Mouse (Mus musculus) embryonic facial prominence, embryonic 13.5 days (tissue): ENCODE results near the gene Gm10142. TPM values are rescaled to one million over a fixed set of nuclear protein-coding genes. Genes with fewer than 3 reads are reported as not detected.
A peak's percentile ranks its signal among the peaks of the same experiment; 100 is the strongest.
"Not testable (repeated sequence)": the region's sequence is repeated elsewhere in the genome, so short reads cannot be mapped to it uniquely, and the experiment has no call there.

Experiments used
- ATAC-seq: fragments of 200-750 bp; cut with Nextera tagmentation; 2 replicates; pipeline ENCODE4 v1.8.0; 2017; ENCODE audit warnings: low read depth; ENCODE audit not compliant: insufficient number of reproducible peaks, insufficient read depth, low FRiP score, low TSS enrichment
- H3K27ac ChIP-seq: fragments of 300-500 bp; sonication (generic); 2 replicates; pipeline ENCODE4 v1.5.1; 2015; ENCODE audit warnings: moderate library complexity, mild to moderate bottlenecking, inconsistent platforms
- H3K27me3 ChIP-seq: fragments of 300-500 bp; sonication (generic); 2 replicates; pipeline ENCODE4 v1.6.1; 2015; ENCODE audit warnings: mild to moderate bottlenecking, inconsistent platforms
- H3K36me3 ChIP-seq: fragments of 300-500 bp; sonication (generic); 2 replicates; pipeline ENCODE4 v1.6.1; 2015; ENCODE audit warnings: mild to moderate bottlenecking, inconsistent platforms
- H3K4me1 ChIP-seq: fragments of 300-500 bp; sonication (generic); 2 replicates; pipeline ENCODE4 v1.6.1; 2015; ENCODE audit warnings: inconsistent platforms
- H3K4me2 ChIP-seq: fragments of 300-500 bp; sonication (generic); 2 replicates; pipeline ENCODE4 v1.6.1; 2015; ENCODE audit warnings: moderate library complexity, mild to moderate bottlenecking, inconsistent platforms
- H3K4me3 ChIP-seq: fragments of 300-500 bp; sonication (generic); 2 replicates; pipeline ENCODE4 v1.5.1; 2015; ENCODE audit warnings: mild to moderate bottlenecking, inconsistent platforms
- H3K9ac ChIP-seq: fragments of 300-500 bp; sonication (generic); 2 replicates; pipeline ENCODE4 v1.6.1; 2015; ENCODE audit warnings: mild to moderate bottlenecking, inconsistent platforms
- H3K9me3 ChIP-seq: fragments of 300-500 bp; sonication (generic); 2 replicates; pipeline ENCODE4 v1.6.1; 2016; ENCODE audit warnings: inconsistent platforms
- WGBS: fragments of 180-500 bp; shearing (Covaris S2); methylation state at CpG from one replicate; pipeline ENCODE4 v1.1.7; 2015; ENCODE audit warnings: mixed read lengths; 5-methylcytosine and 5-hydroxymethylcytosine counted together
- polyA plus RNA-seq: library from polyadenylated mRNA; unstranded; fragments of >200 nt; fragmentation: Nextera tagmentation; extraction: Ambion mirVana; gene quantifications from 2 replicates; pipeline ENCODE4 v1.2.1, GENCODE M21; 2015

Gm10142 gene
- not detected in 2 replicates for polyA plus RNA-seq

GRCm38 (mm10) chr10:77715507-77715906 is at the start of gene Gm10142:
Gm10142 (plus strand) TSS chr10:77715807.
- WGBS = 69% methylated on average over 1 of the region's 1 CpGs
- H3K27me3 ChIP-seq = no peaks in the 10 kb centered on the region
- no peak within 1 kb of the TSS for H3K9ac ChIP-seq
- no peaks in the 10 kb centered on the region for H3K4me1 ChIP-seq
- H3K4me2 ChIP-seq = no peak within 1 kb of the TSS
- H3K36me3 ChIP-seq = no peaks in the 10 kb centered on the region
- peaks cover 7% of the 10 kb centered on the region for H3K9me3 ChIP-seq
- H3K27ac ChIP-seq = no peak within 1 kb of the TSS
- ATAC-seq = no peak
- no peak within 1 kb of the TSS for H3K4me3 ChIP-seq

- no peak for ATAC-seq
- Histone ChIP-seq H3K4me3 (no peak overlapping the region), H3K36me3 (no peaks in the 10 kb centered on the region), H3K4me2 (no peak overlapping the region), H3K27me3 (0 out of 2 replicates have a peak, but pooled peaks cover 3% of the 10 kb centered on the region), H3K4me1 (peaks cover 3% of the 10 kb centered on the region; the same call in 1 of the 2 replicates), H3K9ac (no peak overlapping the region), H3K9me3 (no peaks in the 10 kb centered on the region), H3K27ac (no peak overlapping the region)
- 80% methylated on average over 8 of the region's 8 CpGs for WGBS
Measured at GRCm38 (mm10) chr10:77666342-77666741, 49.3 kb upstream of the Gm10142 start.

GRCm38 (mm10) chr10:77667402-77667801 is 48.2 kb upstream of the Gm10142 start:
- Histone ChIP-seq H3K9me3 (no peaks in the 10 kb centered on the region), H3K27me3 (0 out of 2 replicates have a peak, but pooled peaks cover 3% of the 10 kb centered on the region), H3K36me3 (no peaks in the 10 kb centered on the region), H3K4me1 (peaks cover 3% of the 10 kb centered on the region; the same call in 1 of the 2 replicates), H3K9ac (no peak overlapping the region), H3K4me3 (no peak overlapping the region), H3K27ac (no peak overlapping the region), H3K4me2 (no peak overlapping the region)
- no peak for ATAC-seq
- 73% methylated on average over 4 of the region's 4 CpGs for WGBS

- H3K36me3 ChIP-seq = no peaks in the 10 kb centered on the region
- H3K4me3 ChIP-seq = no peak overlapping the region
- ATAC-seq = no peak
- peaks cover 9% of the 10 kb centered on the region for H3K4me1 ChIP-seq
- H3K27ac ChIP-seq = no peak overlapping the region
- no peaks in the 10 kb centered on the region for H3K9me3 ChIP-seq
- no peak overlapping the region for H3K9ac ChIP-seq
- no peak overlapping the region for H3K4me2 ChIP-seq
- H3K27me3 ChIP-seq = peaks cover under 1% of the 10 kb centered on the region; the same call in 1 of the 2 replicates
- 57% methylated on average over 4 of the region's 4 CpGs for WGBS
Measured at GRCm38 (mm10) chr10:77670710-77671109, 44.9 kb upstream of the Gm10142 start.

DNA sequence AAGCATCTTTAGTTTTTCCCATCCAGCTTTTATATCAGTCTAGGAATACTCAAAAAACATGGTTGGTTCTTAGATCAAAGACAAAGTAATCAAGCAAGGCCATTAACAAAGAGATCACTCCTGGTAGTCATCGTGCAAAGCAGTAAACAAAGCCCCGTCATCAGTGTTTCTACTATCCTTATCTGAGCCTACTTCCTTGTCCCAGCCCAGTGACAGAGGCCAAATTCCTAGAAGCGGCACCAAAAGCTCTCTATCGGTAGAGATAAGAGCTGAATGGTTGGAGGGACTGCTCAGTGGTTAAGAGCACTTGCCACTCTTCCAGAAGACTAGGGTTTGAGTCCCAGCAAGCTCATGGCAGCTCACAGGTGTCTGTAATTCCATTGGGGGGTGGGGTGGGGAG is 44.1 kb upstream of the Gm10142 start:
- H3K27me3 ChIP-seq = peaks cover 8% of the 10 kb centered on the region; the same call in 1 of the 2 replicates
- 85% methylated on average over 4 of the region's 4 CpGs for WGBS
- no peak overlapping the region for H3K4me3 ChIP-seq
- H3K36me3 ChIP-seq = no peaks in the 10 kb centered on the region
- H3K27ac ChIP-seq = no peak overlapping the region
- H3K4me2 ChIP-seq = no peak overlapping the region
- H3K9me3 ChIP-seq = no peaks in the 10 kb centered on the region
- H3K9ac ChIP-seq = no peak overlapping the region
- peaks cover 9% of the 10 kb centered on the region for H3K4me1 ChIP-seq
- ATAC-seq = no peak

- Histone ChIP-seq H3K27ac (no peak overlapping the region), H3K4me2 (no peak overlapping the region), H3K27me3 (peaks cover 29% of the 10 kb centered on the region), H3K4me1 (peaks cover 22% of the 10 kb centered on the region), H3K9ac (no peak overlapping the region), H3K36me3 (no peaks in the 10 kb centered on the region), H3K9me3 (no peaks in the 10 kb centered on the region), H3K4me3 (no peak overlapping the region)
- 47% methylated on average over 13 of the region's 13 CpGs for WGBS
- ATAC-seq = no peak
Measured at GRCm38 (mm10) chr10:77673765-77674164, 41.8 kb upstream of the Gm10142 start.

GRCm38 (mm10) chr10:77677562-77677961 is 38.0 kb upstream of the Gm10142 start:
- Histone ChIP-seq H3K4me1 (peaks cover 22% of the 10 kb centered on the region), H3K4me2 (peak overlapping the region; percentile 78), H3K4me3 (peak overlapping the region; percentile 43), H3K27me3 (peaks cover 39% of the 10 kb centered on the region), H3K36me3 (no peaks in the 10 kb centered on the region), H3K9me3 (no peaks in the 10 kb centered on the region), H3K27ac (no peak overlapping the region), H3K9ac (peak overlapping the region; percentile 66)
- under 1% methylated on average over 35 of the region's 35 CpGs for WGBS
- no peak for ATAC-seq

DNA sequence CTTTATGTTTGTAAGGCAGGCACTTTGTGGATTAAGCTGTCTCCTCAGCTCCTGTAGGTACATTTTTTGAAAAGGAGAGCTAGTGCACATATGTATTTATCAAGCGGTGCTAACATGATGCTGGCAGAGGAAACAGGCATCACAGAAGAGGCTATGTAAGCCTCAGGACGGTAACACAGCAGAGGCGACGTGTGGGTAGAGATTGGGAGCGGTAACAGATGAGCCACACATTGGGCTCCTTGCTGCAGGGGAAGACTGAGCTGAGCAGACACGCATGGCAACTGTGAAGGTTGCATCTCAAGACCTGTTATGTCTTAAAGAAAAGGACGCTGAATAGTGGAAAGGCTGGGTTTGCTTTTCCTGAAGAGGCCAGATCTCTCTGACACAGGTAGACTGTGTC is 32.6 kb upstream of the Gm10142 start:
- Histone ChIP-seq H3K27me3 (peaks cover 64% of the 10 kb centered on the region), H3K36me3 (no peaks in the 10 kb centered on the region), H3K4me3 (no peak overlapping the region), H3K9ac (no peak overlapping the region), H3K27ac (no peak overlapping the region), H3K4me2 (no peak overlapping the region), H3K9me3 (no peaks in the 10 kb centered on the region), H3K4me1 (peaks cover 18% of the 10 kb centered on the region)
- WGBS = 71% methylated on average over 7 of the region's 7 CpGs
- no peak for ATAC-seq

GRCm38 (mm10) chr10:77684181-77684580 is 31.4 kb upstream of the Gm10142 start:
- WGBS = 16% methylated on average over 8 of the region's 8 CpGs

GRCm38 (mm10) chr10:77685895-77686664 is 29.5 kb upstream of the Gm10142 start, which contains the start of gene Tspear:
Tspear (plus strand) TSS chr10:77686569.
- 4% methylated on average over 22 of the region's 22 CpGs for WGBS
- no peak within 1 kb of the TSS for H3K9ac ChIP-seq
- 0 out of 2 replicates have a peak within 1 kb of the TSS, but pooled peaks have one; percentile 7 for H3K27ac ChIP-seq
- H3K9me3 ChIP-seq = no peaks in the 10 kb centered on the region
- H3K4me1 ChIP-seq = peaks cover 18% of the 10 kb centered on the region
- H3K4me3 ChIP-seq = no peak within 1 kb of the TSS
- no peak; the same call in 1 of the 2 replicates for ATAC-seq
- H3K4me2 ChIP-seq = peak within 1 kb of the TSS; percentile 35
- peaks cover 67% of the 10 kb centered on the region for H3K27me3 ChIP-seq
- no peaks in the 10 kb centered on the region for H3K36me3 ChIP-seq

More at GRCm38 (mm10) chr10:77684181-77684580, 31.4 kb upstream of the Gm10142 start:
- no peak for ATAC-seq
- Histone ChIP-seq H3K4me1 (peaks cover 15% of the 10 kb centered on the region), H3K9ac (no peak overlapping the region), H3K4me2 (no peak overlapping the region), H3K9me3 (no peaks in the 10 kb centered on the region), H3K4me3 (no peak overlapping the region), H3K27me3 (peaks cover 65% of the 10 kb centered on the region), H3K27ac (no peak overlapping the region), H3K36me3 (no peaks in the 10 kb centered on the region)

DNA sequence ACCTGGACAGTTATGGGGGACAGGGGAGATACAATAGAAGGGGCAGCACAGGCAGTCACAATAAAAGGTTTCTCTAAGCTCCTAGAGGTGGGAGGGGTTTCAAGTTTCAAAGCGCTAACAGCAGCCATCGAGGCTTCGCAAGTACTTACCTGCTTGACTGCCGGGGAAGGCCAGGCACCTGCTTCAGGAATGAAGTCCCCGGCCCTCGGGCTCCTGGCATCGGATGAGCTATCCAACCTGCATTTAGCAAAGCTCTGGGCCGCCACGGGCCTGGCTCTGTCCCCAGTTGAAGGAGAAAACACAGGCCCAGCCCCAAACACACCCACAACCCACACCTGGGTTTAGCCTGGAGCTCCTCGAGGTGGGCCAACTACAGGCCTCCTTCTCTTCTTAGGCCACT is 28.6 kb upstream of the Gm10142 start:
- ATAC-seq = no peak
- H3K9ac ChIP-seq = no peak overlapping the region
- peaks cover 67% of the 10 kb centered on the region for H3K27me3 ChIP-seq
- 0 out of 2 replicates have a peak overlapping the region, but pooled peaks have one; percentile 7 for H3K27ac ChIP-seq
- peaks cover 18% of the 10 kb centered on the region for H3K4me1 ChIP-seq
- no peaks in the 10 kb centered on the region for H3K9me3 ChIP-seq
- no peaks in the 10 kb centered on the region for H3K36me3 ChIP-seq
- H3K4me3 ChIP-seq = no peak overlapping the region
- WGBS = 19% methylated on average over 10 of the region's 10 CpGs
- peak overlapping the region; percentile 1; the same call in 1 of the 2 replicates for H3K4me2 ChIP-seq

GRCm38 (mm10) chr10:77690356-77690807 is 25.2 kb upstream of the Gm10142 start, which contains the start of gene Gm19402:
Gm19402 (minus strand) TSS chr10:77690757.
- H3K36me3 ChIP-seq, H3K9me3 ChIP-seq, H3K9ac ChIP-seq, H3K4me3 ChIP-seq, ATAC-seq, H3K27ac ChIP-seq, H3K4me2 ChIP-seq: not testable (repeated sequence)
- WGBS = 62% methylated on average over 3 of the region's 3 CpGs
- peaks cover 45% of the 10 kb centered on the region for H3K27me3 ChIP-seq
- H3K4me1 ChIP-seq = peaks cover 15% of the 10 kb centered on the region
